Mouse (Mus musculus) monocyte, adult 2 months (primary cell): ENCODE measurements at regions not wholly inside any gene's neighbourhood (a gene's known extent, or its start where the extent isn't known, plus 50 kb on each side); places are given as distances from the start of the nearest gene placed in this dataset.
"Not testable (repeated sequence)": the region's sequence is repeated elsewhere in the genome, so short reads cannot be mapped to it uniquely, and the experiment has no call there.

Experiments
- DNase-seq, 2 experiments: peaks; one replicate each; pipeline ENCODE4 v3.0.0; 2022; ENCODE audit warnings: low spot score in 2 of 2, low read depth in 1 of 2

DNA sequence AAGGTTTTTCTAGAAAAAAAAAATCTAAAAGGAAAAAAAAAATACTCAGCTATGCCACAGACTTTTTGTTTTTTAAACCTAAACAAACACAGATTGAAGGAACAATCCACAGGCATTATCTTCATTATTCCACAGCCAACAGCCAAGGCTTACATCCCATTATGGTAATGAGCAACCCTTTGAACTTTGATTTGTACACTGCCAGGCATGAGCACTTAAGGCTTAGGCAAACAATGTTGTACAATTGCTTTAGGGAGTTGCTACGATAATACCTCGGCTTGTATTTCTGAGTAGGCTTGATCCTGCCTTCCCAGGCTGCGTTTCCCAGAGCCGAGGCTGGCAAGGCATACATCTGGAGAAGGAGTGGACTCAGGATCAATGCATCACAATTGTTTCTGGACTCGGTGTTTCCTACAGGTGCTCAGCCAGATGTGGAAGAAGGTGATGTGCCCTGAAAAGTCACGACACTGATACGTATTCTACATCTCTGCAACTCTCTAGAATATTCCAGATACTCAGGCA is 409.0 kb upstream of the Igfbp7 start:
- DNase-seq, result no peak

DNA sequence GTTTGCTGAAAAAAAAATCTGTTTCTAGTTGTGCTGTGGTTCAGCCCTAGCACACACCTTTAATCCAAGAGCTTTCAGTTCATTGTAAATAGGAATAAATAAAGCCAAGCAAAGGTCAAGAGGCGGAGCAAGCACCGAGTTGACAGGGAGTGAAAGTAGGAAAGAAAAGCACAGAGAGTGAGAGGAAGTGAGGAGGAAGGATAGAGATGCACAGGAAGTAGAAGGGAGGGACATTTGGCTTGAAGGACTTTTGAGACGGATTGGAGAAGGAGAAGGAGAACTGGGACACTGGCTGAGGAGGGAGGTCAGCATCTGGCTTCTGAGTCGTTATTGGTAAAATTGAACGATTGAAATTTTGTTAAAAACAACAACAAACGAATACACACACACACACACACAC is 402.0 kb upstream of the Igfbp7 start:
- DNase-seq, result no peak

DNA sequence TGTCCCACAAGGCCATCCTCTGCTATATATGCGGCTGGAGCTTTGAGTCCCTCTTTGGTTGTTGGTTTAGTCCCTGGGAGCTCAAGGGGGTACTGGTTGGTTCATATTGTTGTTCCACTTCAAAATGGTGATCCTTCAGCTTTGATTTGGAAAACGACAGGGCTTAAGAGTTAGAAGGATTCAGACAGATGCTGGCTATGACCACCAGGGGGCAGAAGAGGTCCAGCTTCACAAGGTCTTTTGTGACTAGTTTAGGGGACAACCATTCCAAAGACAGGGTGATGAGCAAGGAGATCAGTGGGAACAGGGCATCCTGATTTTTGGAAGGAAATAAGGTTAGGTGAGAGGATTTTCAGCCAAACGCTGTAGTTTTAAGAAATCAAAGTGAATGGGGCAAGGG is 399.9 kb upstream of the Igfbp7 start:
- no peak for DNase-seq

DNA sequence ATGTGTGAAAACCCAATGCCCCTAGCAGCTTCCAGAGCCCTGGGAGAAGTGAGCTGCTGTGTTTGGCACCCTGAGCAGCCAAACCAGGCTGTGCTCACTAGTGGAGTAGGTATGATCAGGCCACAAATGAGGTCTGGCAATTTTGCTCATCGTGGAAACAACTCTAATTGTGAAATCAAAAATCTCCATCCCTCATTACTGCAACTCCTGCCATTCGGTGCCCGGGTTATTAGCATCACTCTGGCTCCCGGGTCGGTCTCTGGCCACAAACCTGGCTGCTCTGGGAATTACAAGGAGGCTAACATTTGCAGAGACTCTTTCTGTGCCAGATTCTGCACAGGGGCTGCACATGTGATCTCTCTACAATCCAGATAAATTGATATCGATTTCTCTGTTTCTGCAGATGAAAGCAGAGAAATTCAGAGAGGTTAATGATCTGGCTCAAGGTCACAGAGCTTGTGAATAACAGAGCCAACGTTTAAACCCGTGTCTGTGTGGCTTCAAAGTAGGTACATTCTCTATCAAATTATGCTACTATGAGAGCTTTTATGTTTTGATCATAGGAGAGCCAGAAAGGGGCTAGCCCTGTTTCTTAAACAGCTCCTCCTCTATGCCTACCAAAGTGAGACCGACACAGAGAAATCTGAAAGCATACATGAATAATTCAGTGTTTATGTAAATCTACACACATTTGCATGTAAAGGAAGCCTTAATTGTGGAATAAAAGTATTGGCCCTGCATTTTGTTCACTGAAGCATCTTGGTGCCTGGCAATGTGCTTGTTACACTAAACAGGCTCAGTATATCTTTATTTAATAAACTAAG is 398.7 kb upstream of the Igfbp7 start:
- DNase-seq, result no peak

DNA sequence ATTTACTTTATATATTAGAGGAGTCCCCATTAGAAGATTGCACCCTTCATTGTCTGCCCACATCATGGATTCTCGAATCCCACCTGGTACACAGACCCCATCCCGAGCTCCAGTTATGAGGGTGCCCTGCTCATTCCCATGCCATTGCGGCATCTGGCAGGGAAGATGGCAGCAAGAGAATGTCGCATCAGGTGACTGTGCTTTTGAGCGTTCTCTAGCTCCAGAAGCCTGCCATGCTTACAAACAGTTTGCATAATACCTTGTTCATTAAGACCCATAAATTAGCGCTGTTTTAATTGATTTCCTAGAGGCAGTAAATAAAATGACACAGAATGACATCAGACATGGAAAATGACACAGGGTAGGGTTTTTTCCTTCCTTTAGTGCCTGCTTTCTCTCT is 398.0 kb upstream of the Igfbp7 start:
- DNase-seq, result no peak

DNA sequence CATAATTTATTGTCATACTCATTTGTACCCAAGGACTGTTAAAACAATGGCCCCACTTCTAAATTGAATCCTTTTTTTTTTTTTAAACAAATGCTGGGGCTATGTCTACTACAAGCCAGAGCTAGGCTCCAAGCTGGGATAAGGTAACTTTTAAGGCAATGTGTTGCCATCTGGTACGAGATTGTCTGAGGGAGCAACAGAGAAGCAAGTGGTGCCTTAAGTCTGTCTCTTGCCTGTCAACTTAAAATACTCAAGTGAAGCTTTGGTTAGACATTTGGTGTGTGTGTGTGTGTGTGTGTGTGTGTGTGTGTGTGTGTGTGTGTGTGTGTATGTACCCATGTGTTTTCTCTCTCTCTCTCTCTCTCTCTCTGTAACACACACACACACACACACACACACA is 397.5 kb upstream of the Igfbp7 start:
- no peak for DNase-seq

DNA sequence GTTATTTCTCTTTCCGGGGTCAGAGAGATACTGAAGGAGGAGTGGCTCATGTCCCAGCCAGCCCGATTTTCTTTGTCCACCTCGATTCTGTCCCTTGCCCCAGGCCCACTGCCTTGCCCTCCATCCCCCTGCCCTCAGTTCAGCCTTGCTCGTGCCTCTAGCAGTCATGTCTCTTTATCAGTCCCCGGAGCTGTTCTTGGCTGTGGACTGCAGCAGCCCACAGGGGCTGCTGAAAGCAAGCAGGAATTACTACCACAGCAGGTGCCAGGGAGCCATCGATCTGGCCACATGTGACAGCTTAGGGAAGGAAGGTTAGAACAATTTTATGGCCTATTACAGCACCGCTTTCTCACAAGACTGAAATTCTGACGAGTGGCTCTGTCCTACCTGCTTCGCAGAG is 396.3 kb upstream of the Igfbp7 start:
- DNase-seq, result no peak

DNA sequence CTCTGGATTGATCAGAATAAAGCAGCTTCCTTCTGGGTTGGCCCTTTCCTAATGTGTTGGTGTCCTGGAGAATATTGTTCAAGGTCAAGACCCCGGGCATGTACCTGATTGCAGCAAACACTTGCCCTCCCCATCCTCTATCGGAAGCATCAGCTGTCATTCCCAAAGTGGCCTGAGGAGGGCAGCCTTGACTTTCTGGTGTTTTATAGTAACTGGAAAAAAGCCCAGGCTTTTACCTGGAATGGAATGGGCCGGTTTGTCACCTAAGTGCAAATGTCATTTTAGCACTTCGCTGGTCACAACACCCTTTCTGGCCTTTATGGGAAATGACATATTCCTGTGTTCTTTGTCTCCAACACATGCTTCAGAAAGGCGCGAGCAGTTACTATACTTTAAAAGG is 395.7 kb upstream of the Igfbp7 start:
- no peak for DNase-seq

DNA sequence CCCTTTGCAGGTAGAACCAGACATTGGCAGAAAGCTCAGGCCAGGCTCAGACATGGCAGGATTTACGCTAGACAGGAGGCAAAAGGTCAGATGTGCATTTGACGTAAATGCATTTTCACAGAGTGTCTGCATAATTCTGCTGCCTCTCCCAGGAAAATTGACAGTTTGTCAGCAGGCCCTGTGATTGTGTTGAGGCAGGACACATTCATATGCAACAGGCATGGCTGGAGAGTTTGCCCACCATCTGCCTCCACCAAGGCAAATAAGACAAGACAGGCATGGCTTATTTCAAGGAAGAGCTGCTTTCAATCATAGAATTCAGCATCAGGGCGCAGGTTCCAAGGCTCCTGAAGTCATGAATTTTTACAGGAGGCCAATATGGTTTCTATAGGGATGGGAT is 389.1 kb upstream of the Igfbp7 start:
- no peak for DNase-seq

DNA sequence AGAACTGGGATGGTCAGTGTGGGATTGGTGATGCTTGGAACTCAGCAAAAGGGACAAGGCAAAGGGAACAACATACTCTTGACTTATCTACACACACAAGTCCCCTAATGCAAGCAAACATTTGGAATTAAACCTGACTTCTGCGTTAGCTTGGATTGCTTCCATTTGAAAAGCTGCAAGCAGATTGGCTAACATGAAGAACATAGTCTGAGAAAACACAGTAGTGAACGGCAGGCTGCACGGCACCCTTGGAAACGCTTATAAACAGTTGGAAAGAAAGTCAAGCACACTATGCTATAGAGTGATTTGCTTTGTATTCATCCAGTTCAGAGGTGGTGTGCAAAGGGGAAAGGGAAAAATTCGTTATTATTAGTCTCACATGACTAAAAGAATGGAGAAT is 387.9 kb upstream of the Igfbp7 start:
- no peak for DNase-seq

DNA sequence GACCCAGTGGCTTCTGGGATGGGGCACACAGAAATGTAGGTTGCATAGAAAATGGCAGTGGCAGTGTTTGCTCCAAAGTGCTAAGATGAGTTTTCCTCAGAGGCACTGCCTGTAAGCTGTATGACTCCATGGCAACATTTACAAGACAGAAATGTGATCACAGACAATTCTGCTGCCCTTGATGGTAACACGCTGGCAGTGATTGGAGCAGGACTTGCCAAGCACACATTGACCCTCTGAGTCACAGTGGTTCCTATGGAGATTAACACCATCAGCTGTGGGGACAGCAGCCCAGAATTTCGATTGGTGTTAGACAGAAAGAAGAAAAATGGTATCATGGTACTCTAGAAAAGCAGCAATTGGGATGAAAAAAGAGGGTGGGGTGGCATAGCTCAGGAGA is 376.1 kb upstream of the Igfbp7 start:
- DNase-seq, result no peak

DNA sequence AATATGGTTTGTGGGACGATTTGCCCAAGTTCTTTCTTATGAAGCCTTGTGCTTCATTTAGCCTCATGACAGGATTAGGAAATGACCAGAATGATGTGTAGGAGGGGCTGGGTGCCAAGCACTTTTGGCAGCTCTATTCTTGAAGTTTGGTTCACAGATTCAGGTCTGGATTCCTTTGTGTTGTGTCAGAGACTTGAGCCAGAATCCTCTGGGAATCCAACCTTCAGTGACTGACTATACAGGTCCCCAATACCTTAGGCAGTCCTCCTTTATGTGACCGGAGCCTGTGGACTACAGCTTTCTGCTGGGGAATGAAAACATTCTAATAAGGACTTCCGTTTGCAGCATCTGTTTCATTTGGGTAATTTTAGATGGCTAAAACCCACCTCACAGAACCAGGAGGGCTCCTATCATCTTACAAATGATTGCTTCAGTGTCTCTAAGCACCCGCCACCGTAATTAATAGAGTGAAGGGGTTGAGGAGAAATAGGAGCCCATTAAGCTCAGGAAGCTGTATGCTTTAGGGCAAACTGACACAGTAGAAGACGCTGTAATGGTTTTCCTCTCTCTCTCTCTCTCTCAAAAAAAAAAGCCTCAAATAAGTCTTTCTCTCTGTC is 354.7 kb upstream of the Igfbp7 start:
- no peak for DNase-seq

DNA sequence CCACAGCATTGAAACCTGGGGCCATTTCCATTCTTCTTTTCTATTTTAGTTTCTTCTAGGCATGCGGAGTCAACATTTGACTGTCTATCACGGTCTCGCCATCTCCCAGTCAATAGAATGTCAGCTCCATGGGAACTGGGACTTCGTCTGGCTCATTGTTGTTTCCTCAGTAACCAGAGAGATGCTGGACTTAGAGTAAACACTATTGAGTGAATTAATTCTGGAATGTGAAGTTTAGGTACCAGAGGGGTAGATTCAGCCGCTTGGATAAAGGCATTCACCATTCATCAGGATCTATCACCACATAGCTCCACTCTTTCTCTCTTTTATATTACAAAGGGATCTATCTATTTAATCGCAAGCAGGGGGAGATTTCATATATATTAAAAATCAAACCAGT is 354.2 kb upstream of the Igfbp7 start:
- DNase-seq, result no peak

DNA sequence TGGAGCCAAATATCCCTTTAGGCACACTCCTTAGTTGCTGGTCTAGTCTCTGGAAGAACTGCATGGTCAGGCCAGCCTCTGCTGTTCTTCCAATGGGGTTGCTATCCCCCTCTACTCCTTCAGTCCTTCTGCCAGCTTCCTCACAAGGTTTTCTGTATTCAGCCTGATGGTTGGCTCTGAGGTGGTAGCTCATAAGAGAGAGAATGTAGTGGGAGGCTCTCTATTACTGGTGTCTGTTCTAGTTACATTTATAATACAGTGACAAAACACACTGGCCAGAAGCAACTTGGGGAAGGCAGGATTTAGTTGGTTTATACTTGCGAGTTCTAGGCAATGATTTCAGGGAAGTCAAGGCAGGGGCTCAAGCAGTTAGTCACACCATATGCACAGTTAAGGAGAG is 341.1 kb upstream of the Igfbp7 start:
- no peak for DNase-seq

DNA sequence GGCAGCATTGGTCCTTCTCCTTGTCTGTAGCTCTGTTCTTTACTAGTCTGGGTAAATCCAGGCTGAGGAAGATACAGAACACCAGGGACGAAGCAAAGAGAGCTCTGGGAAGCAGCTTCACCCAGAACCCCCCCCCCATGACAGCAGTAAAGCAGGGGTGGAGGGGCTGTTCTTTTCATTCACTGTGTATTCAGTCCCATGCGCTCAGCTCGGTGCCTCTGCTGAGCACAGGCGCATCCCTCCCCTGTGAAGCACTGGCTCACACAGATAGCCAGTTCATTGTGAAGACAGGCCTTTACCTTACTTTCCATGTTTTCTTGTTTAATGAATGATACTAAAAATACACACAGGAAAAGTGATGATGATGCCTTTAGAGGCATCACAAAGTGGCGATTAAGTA is 338.8 kb upstream of the Igfbp7 start:
- DNase-seq, result no peak

DNA sequence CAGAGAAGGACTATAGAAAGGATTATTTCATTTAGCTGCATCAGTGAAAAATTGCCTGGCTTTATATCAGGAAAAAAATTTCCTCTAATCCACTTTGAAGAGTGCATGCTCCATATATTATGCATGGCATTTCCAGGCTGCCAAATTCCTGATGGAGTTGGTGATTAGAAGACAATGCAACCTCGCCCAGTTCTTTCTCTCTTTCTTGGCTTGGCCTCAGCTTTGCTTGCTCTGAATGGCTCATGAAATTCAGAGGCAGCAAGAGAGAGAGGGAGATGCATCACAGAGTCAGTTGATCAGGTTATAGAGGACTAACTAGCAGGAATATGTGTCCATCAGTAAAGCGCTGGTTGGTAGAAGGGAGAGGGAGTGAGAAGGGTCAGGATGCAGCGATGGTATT is 335.6 kb upstream of the Igfbp7 start:
- no peak for DNase-seq

DNA sequence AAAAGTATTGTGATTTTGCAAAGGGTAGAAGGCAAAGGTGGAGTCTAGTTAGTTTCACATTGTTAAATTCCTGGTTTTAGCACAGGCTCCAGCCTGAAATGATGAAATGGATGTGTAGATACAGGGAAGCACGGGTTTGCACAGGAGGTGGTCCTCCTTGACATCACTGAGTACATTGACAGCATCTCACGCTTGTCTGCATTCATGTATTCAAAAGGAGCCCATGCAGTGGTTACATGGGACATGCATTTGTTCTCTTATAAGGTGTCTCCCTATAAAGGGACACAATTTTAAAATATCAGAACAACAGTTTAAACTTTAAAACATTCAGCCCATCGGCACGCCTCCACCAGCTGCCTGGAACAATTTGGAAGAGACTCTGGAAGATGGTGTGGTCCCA is 322.4 kb upstream of the Igfbp7 start:
- not testable (repeated sequence) for DNase-seq

DNA sequence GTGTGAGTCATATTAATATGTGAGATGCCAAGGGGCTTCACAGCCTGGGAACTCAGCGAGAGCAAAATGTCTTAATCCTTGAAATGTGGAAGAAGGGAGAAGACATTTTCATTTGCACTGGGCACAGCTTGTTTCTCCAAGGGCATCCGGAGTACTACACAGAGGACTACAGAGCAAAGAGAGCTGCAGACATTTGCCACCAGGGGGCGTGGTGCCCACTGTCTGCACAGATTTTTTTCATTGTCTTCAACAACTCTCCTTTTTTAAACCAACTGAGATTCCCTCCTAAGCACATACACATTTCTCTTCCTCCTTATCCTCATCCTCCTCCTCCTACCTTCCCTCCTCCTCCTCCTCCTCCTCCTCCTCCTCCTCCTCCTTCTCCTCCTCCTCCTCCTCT is 273.8 kb upstream of the Igfbp7 start:
- DNase-seq, result no peak

DNA sequence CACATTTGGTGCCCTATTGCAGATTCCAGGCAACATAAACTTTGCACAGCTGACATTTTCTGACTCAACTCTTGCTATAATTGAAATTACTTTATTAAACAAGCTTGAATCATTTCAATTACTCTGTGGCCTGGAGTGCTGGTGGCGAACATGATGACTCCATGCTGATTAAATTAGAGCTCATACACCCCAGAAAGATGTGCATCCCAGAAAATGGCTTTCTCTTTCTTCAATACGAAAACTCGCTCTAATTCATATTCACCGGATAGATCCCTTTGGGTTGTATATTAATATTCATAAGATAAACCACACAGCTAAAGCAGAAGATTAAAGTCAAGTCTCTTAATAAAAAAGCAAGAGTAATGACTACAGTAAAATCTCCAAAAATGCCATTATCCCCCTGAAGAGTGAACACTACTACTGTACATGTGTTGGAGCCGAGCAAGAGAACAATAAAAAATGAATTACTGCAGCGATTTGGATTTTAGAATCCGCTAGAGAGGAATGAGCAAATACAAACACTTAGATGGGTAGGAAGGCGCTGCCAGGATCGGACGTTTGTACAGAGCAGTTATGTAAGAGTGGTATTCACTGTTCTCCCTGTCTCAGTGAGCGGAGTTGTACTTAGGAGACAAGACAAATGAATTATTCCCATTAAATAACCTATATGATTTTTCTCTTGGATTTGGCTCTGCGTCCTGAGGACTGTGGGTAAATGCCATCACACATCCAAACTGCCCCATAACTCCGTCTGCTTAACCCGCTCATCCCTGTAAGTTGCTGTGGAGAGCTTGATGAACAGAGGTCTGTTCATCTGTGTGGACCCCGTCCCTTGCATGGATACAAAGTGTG is 264.5 kb upstream of the Igfbp7 start:
- no peak for DNase-seq

DNA sequence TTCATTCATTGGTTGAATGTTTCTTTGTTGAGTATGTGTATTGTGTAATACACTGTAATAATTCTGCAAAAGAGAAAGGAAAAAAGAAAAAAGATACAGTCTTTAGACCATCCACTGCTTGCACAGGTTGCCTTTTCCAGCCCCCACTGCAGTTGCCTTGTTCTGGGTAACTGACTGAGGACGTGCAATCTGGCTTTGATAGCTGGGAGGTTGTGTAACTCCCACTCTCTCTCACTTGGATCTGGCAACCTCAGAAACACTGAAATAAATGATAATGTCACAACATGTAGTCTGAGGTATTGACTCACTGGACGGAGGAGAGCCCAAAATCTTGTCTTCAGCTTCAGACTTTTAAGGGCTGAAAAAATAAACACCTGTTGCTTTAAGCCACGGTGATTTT is 255.3 kb upstream of the Igfbp7 start:
- no peak for DNase-seq

DNA sequence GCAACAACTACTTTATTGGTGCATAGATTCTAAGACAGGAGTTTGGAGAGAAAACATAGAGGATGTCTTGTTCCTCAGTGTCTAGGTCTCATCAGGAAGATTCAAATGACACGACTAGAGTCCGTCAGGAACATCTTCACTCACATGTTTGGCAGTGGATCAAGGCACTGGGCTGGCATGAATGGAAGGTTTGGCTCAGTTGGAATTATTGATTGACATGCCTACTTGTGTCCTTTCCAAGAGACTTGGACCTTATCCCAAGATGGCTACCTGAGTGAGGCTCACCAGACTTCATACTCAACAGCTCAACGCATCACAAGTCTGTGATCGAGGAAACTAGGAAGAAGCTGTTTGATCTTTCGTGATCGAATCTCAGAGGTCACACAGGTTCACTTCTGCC is 251.2 kb upstream of the Igfbp7 start:
- no peak for DNase-seq

DNA sequence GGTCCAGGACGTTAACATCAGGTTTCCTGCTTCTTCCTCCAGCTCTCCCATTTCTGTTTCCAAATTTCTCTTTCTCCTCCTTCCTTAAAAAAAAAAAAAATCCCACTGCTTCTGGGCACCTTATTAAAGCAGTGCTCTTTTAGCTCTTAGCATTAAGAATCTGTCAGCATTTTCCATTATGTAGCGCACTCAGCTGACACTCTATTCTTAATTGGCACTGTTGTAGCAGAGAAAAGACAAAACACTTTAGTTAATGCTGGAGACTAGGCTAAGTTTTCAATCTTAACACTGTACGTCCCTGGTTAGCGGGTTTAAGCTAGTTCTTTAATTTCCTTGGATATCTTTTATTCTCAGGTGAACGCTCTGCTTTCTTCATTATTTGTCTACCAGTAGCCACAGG is 236.8 kb upstream of the Igfbp7 start:
- no peak for DNase-seq
